Mouse (Mus musculus): ENCODE data around the gene Mindy4. TPM values are rescaled to one million over a fixed set of nuclear protein-coding genes. Genes with fewer than 3 reads are reported as not detected.

The Mindy4 gene
- total RNA-seq, 2 experiments from 2014 or later = 2.7 to 3.8 TPM

GRCm38 (mm10) chr6:55342328-55342727 is 139.1 kb downstream of the Mindy4 start:
- no peak for TF ChIP-seq CTCF (IDR thresholded peaks at IDR 0.05)
- DNase-seq = peak; percentile 65
- peak overlapping the region; percentile 87 for H3K27ac ChIP-seq
- peak overlapping the region; percentile 70 for H3K4me3 ChIP-seq
- intact Hi-C loops (cut with DNase I) = no loop called here

- H3K4me3 ChIP-seq = peak overlapping the region; percentile 70
- intact Hi-C loops (cut with DNase I) = no loop called here
- DNase-seq = peak; percentile 17
- peak overlapping the region; percentile 87 for H3K27ac ChIP-seq
- no peak for TF ChIP-seq CTCF (IDR thresholded peaks at IDR 0.05)
Observed at GRCm38 (mm10) chr6:55343446-55343845, 140.3 kb downstream of the Mindy4 start.

GRCm38 (mm10) chr6:55344291-55345016 is 141.3 kb downstream of the Mindy4 start:
- Histone ChIP-seq H3K4me3 (peak overlapping the region; percentile 70), H3K27ac (peak overlapping the region; percentile 87)
- TF ChIP-seq CTCF (IDR thresholded peaks at IDR 0.05) = no peak
- intact Hi-C loops (cut with DNase I) = no loop called here
- DNase-seq = peak; percentile 19

GRCm38 (mm10) chr6:55345264-55345663 is 142.1 kb downstream of the Mindy4 start:
- Histone ChIP-seq H3K27ac (peak overlapping the region; percentile 87), H3K4me3 (peak overlapping the region; percentile 70)
- TF ChIP-seq CTCF (IDR thresholded peaks at IDR 0.05) = no peak
- intact Hi-C loops (cut with DNase I) = no loop called here
- DNase-seq = peak; percentile 36

- no peak overlapping the region for H3K4me3 ChIP-seq
- no peak overlapping the region for H3K27ac ChIP-seq
- intact Hi-C loops (cut with DNase I) = no loop called here
- no peak for TF ChIP-seq CTCF (IDR thresholded peaks at IDR 0.05)
- DNase-seq = no peak
Observed at GRCm38 (mm10) chr6:55346491-55346890, 143.3 kb downstream of the Mindy4 start.

- H3K27ac ChIP-seq = no peak overlapping the region
- intact Hi-C loops (cut with DNase I) = no loop called here
Observed at GRCm38 (mm10) chr6:55347711-55348571, 144.8 kb downstream of the Mindy4 start.

GRCm38 (mm10) chr6:55349231-55349630 is 146.0 kb downstream of the Mindy4 start:
- intact Hi-C loops (cut with DNase I) = no loop called here
- no peak overlapping the region for H3K4me3 ChIP-seq
- TF ChIP-seq CTCF (IDR thresholded peaks at IDR 0.05) = no peak
- H3K27ac ChIP-seq = no peak overlapping the region
- no peak for DNase-seq

More at GRCm38 (mm10) chr6:55347711-55348571, 144.8 kb downstream of the Mindy4 start:
- no peak for DNase-seq
- no peak overlapping the region for H3K4me3 ChIP-seq
- no peak for TF ChIP-seq CTCF (IDR thresholded peaks at IDR 0.05)

GRCm38 (mm10) chr6:55350383-55350952 is 147.3 kb downstream of the Mindy4 start:
- no peak for TF ChIP-seq CTCF (IDR thresholded peaks at IDR 0.05)
- intact Hi-C loops (cut with DNase I) = no loop called here
- no peak overlapping the region for H3K4me3 ChIP-seq
- H3K27ac ChIP-seq = no peak overlapping the region
- DNase-seq = no peak

- Histone ChIP-seq H3K27ac (no peak overlapping the region), H3K4me3 (no peak overlapping the region)
- no peak for TF ChIP-seq CTCF (IDR thresholded peaks at IDR 0.05)
- no peak for DNase-seq
- intact Hi-C loops (cut with DNase I) = no loop called here
Observed at GRCm38 (mm10) chr6:55351712-55352111, 148.5 kb downstream of the Mindy4 start.

- TF ChIP-seq CTCF (IDR thresholded peaks at IDR 0.05) = no peak
- Histone ChIP-seq H3K4me3 (no peak overlapping the region), H3K27ac (no peak overlapping the region; the same call in 1 of the 2 replicates)
- intact Hi-C loops (cut with DNase I) = no loop called here
- DNase-seq = no peak
Observed at GRCm38 (mm10) chr6:55353711-55354445, 150.7 kb downstream of the Mindy4 start.

- Histone ChIP-seq H3K4me3 (no peak overlapping the region), H3K27ac (peak overlapping the region; percentile 74)
- no peak for DNase-seq
- intact Hi-C loops (cut with DNase I) = no loop called here
- TF ChIP-seq CTCF (IDR thresholded peaks at IDR 0.05) = no peak
Observed at GRCm38 (mm10) chr6:55354456-55355117, 151.4 kb downstream of the Mindy4 start.

- intact Hi-C loops (cut with DNase I) = no loop called here
- Histone ChIP-seq H3K4me3 (no peak overlapping the region), H3K27ac (peak overlapping the region; percentile 74)
- no peak for DNase-seq
- TF ChIP-seq CTCF (IDR thresholded peaks at IDR 0.05) = no peak
Observed at GRCm38 (mm10) chr6:55355575-55355974, 152.4 kb downstream of the Mindy4 start.
